8 mouse cellular contexts compared by ENCODE assay signal in genomic region chr1:74926721-74927120, GRCm38 (mm10). TPM values are rescaled to one million over a fixed set of nuclear protein-coding genes. Genes with fewer than 3 reads are reported as not detected.
DNase-seq lines count a peak whose midpoint lies in the region; ATAC-seq and TF ChIP-seq lines count a peak whose summit lies in the region.
"Had no signal": no experiment of that assay in that cellular context is flagged by ENCODE, and none has a peak within 500 bp of the region (broad histone marks: within the 10 kb centered on the region; RNA-seq: fewer than 3 reads in every experiment).

No protein-coding gene starts in this region.

- TF ChIP-seq CTCF in bone marrow macrophage, adult 2 months (IDR thresholded peaks at IDR 0.05; ENCODE audit: low read depth, low read length) = peak; percentile 76

- no peak overlapping the region for H3K27ac ChIP-seq in bone marrow macrophage, adult 2 months (ENCODE audit: insufficient read depth, low read depth, low read length)
- H3K27ac ChIP-seq in intestine, embryonic 15.5 days = no peak overlapping the region
- H3K27ac ChIP-seq: limb, embryonic 15.5 days had no signal

- H3K4me1 ChIP-seq in bone marrow macrophage, adult 2 months (ENCODE audit: control insufficient read depth, insufficient read depth, low read length) = no peaks in the 10 kb centered on the region
- 0 out of 2 replicates have a peak, but pooled peaks cover 4% of the 10 kb centered on the region for H3K4me1 ChIP-seq in intestine, embryonic 15.5 days (replicated peaks)
- H3K4me1 ChIP-seq: limb, embryonic 15.5 days had no signal

- no peak overlapping the region for H3K4me2 ChIP-seq in intestine, embryonic 15.5 days (replicated peaks)
- H3K4me2 ChIP-seq: limb, embryonic 15.5 days had no signal

- peak; percentile 58 for ATAC-seq in intestine, embryonic 15.5 days

- no peak overlapping the region for H3K9ac ChIP-seq in intestine, embryonic 15.5 days
- H3K9ac ChIP-seq: limb, embryonic 15.5 days had no signal

- H3K27me3 ChIP-seq in intestine, embryonic 15.5 days (replicated peaks) = no peaks in the 10 kb centered on the region; the same call in 1 of the 2 replicates

- intact Hi-C loops in left cerebral cortex, postnatal 10 days (cut with DNase I) = no loop called here

- TF ChIP-seq POLR2A in bone marrow macrophage, adult 2 months (IDR thresholded peaks at IDR 0.05; ENCODE audit: borderline replicate concordance, low read depth, low read length) = no peak

- DNase-seq in left cerebral cortex, adult 18-20 months (ENCODE audit: low spot score in 2 of 2) = peak; percentile 58 to 67
- DNase-seq in left cerebral cortex, postnatal 10 days (ENCODE audit: extremely low spot score in 1 of 2, low spot score in 2 of 2) = no peak
- DNase-seq in MN1 (ENCODE audit: low spot score) = peak; percentile 73
- DNase-seq in lung, postnatal 36 days = peak; percentile 58
- DNase-seq in gastrocnemius, adult 18-20 months (ENCODE audit: low spot score) = no peak

- 36% methylated on average over 6 of the region's 6 CpGs for WGBS in intestine, embryonic 15.5 days

- no peaks in the 10 kb centered on the region for H3K36me3 ChIP-seq in intestine, embryonic 15.5 days
- H3K36me3 ChIP-seq: limb, embryonic 15.5 days had no signal

- no peaks in the 10 kb centered on the region for H3K9me3 ChIP-seq in intestine, embryonic 15.5 days
- H3K9me3 ChIP-seq: limb, embryonic 15.5 days had no signal

- H3K4me3 ChIP-seq in bone marrow macrophage, adult 2 months (ENCODE audit: insufficient read depth, low read length) = no peak overlapping the region
- no peak overlapping the region for H3K4me3 ChIP-seq in intestine, embryonic 15.5 days (replicated peaks)
- H3K4me3 ChIP-seq: limb, embryonic 15.5 days had no signal

RNA-seq across cellular contexts. Expression of gene Cfap65, which starts 8.7 kb away (rescaled TPM):
- total RNA-seq in left cerebral cortex, adult 18-20 months (2021) = 1 to 10 TPM; 2.8 to 3.0 TPM
- 1 to 10 TPM; 1.6 to 2.1 TPM for total RNA-seq in left cerebral cortex, postnatal 10 days (2021)
- not detected in 2 replicates for polyA plus RNA-seq in bone marrow macrophage, adult 2 months (2012; ENCODE audit: insufficient read depth, insufficient read length, missing spikeins)
- polyA plus RNA-seq in intestine, embryonic 15.5 days (2015; fragmentation: Nextera tagmentation; extraction: Ambion mirVana) = 0.08 and 0.19 TPM in 2 replicates
- not detected for total RNA-seq in gastrocnemius, adult 18-20 months (2021)
- polyA plus RNA-seq: limb, embryonic 15.5 days had no signal

RNA-seq across cellular contexts. Expression of gene Ihh, which starts 24.8 kb away (rescaled TPM):
- total RNA-seq in left cerebral cortex, adult 18-20 months (2021) = under 1 TPM; 0.30 to 0.72 TPM
- total RNA-seq in left cerebral cortex, postnatal 10 days (2021) = under 1 TPM; 0.45 to 0.47 TPM
- 0.32 and 0.38 TPM in 2 replicates for polyA plus RNA-seq in bone marrow macrophage, adult 2 months (2012; ENCODE audit: insufficient read depth, insufficient read length, missing spikeins)
- 29.1 and 30.9 TPM in 2 replicates for polyA plus RNA-seq in intestine, embryonic 15.5 days (2015; fragmentation: Nextera tagmentation; extraction: Ambion mirVana)
- under 1 TPM; 0.16 to 0.26 TPM for total RNA-seq in gastrocnemius, adult 18-20 months (2021)

RNA-seq across cellular contexts. Expression of gene Cryba2, which starts 33.8 kb away (rescaled TPM):
- total RNA-seq in left cerebral cortex, adult 18-20 months (2021) = under 1 TPM in 1 of 2 experiments, not detected in 1; 0.80 TPM
- total RNA-seq in left cerebral cortex, postnatal 10 days (2021) = not detected
- polyA plus RNA-seq in bone marrow macrophage, adult 2 months (2012; ENCODE audit: insufficient read depth, insufficient read length, missing spikeins) = not detected in 2 replicates
- 1.7 and 3.0 TPM in 2 replicates for polyA plus RNA-seq in intestine, embryonic 15.5 days (2015; fragmentation: Nextera tagmentation; extraction: Ambion mirVana)
- not detected for total RNA-seq in gastrocnemius, adult 18-20 months (2021)

RNA-seq across cellular contexts. Expression of gene Fev, which starts 41.5 kb away (rescaled TPM):
- total RNA-seq in left cerebral cortex, adult 18-20 months (2021) = not detected
- not detected for total RNA-seq in left cerebral cortex, postnatal 10 days (2021)
- polyA plus RNA-seq in bone marrow macrophage, adult 2 months (2012; ENCODE audit: insufficient read depth, insufficient read length, missing spikeins) = not detected in 2 replicates
- polyA plus RNA-seq in intestine, embryonic 15.5 days (2015; fragmentation: Nextera tagmentation; extraction: Ambion mirVana) = 2.2 and 2.9 TPM in 2 replicates
- not detected for total RNA-seq in gastrocnemius, adult 18-20 months (2021)

Comparison
In these comparisons a context has a peak if more than half of its experiments do, and no peak if none do; other contexts are left out.
1. DNase-seq: peak in left cerebral cortex, adult 18-20 months (2 of 2), MN1 (single experiment) and lung, postnatal 36 days (single experiment); none in left cerebral cortex, postnatal 10 days (0 of 2) and gastrocnemius, adult 18-20 months (single experiment).